Mouse (Mus musculus) layer of hippocampus, adult 8-10 months (tissue): ENCODE results near the gene Ift88. TPM values are rescaled to one million over a fixed set of nuclear protein-coding genes. Genes with fewer than 3 reads are reported as not detected.

ENCODE experiments used
- DNase-seq, 2 experiments: peaks; one replicate each; pipeline ENCODE4 v3.0.0; 2022; ENCODE audit warnings: low spot score in 2 of 2
- total RNA-seq, 4 experiments: library from RNA; stranded (reverse); gene quantifications; 2 replicates each; pipeline ENCODE4 v1.2.4; 2022

Gene Ift88
- total RNA-seq, result 10 to 100 TPM; 13.7 to 19.3 (median 16.0) TPM

GRCm38 (mm10) chr14:57423432-57424211 lies at the start of gene Ift88:
Gene Ift88, plus strand, starts transcription at chr14:57424062.
- peak; percentile 92 for DNase-seq

- DNase-seq, result no peak
Observed at GRCm38 (mm10) chr14:57375205-57375604, 48.7 kb upstream of the Ift88 start.

GRCm38 (mm10) chr14:57376016-57376415 lies 47.8 kb upstream of the Ift88 start:
- no peak for DNase-seq

DNA sequence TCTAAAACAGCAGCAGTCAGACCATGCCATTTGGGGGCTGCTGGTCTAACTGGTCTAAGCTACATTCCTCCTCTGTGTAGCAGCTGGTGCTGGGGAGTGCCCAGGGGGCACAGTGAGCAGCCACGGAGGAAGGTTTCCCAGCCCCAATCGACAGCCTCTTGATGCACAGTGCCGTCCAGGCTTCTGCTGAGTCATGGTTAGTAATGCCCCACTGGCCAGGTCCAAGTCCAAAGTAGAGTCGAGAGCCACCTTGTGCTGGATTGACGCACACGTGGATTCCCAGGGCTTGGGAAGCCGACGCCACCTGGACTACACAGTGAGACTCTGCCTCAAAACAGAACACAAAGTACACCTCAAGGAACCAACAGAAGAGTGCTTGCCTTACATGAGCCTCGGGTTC lies 46.9 kb upstream of the Ift88 start:
- no peak for DNase-seq

DNA sequence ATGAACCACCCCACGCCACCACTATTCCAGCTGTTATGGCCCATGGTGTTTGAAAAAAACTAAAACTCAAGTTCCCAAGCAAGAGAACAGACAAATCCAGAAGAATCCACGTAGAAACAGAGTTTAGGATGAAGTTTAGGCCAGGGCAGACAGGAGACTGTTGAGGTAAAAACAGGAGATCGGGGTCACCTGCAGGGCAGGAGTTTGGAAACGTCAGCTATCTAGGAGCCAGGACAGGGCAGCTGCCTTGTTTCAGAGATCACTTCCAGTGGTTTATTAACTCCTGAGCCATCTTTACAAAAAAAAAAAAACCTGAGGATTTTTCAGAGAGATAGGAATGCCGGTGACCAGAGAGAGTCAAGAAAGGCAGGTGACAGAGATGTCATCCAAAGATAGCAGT lies 46.3 kb upstream of the Ift88 start:
- no peak for DNase-seq

- no peak for DNase-seq
Observed at GRCm38 (mm10) chr14:57385667-57386066, 38.2 kb upstream of the Ift88 start.

DNA sequence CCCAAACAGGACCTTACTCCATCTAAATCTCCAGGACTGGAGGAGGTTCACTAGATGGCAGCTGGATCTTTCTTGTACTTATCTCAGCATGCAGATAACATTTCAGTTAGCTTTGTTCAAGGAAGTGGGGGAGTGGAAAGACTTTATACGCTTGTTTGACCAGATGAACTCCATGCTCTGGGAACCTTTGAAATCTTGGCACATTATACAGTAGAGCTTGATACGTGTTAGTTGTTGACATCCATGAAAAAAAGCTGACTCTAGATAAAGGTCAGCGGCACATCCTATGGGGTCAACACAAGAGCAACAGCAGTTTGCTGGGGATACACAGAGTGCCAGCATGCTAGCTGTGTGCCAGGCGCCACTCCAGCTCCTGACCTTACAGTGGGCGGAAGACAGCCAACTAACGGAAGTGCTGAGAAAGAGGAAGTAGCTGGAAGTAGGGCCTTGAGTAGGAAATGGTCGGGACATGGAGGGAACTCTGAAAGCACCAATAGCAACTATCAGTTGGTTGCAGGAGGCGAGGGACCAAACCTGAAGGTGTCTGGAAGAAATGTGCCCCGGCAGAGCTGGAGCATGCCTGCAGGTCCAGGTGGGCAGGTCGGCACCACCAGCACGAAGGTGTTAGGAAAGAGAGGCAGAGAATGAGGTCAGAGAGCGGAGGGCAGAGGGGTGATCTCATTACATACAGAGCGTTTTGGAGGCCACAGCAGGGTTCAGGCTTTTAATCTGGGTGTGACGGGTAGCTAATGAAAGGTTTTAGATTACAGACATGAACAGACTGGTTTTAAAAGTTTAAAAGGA lies 36.9 kb upstream of the Ift88 start:
- DNase-seq, result no peak

DNA sequence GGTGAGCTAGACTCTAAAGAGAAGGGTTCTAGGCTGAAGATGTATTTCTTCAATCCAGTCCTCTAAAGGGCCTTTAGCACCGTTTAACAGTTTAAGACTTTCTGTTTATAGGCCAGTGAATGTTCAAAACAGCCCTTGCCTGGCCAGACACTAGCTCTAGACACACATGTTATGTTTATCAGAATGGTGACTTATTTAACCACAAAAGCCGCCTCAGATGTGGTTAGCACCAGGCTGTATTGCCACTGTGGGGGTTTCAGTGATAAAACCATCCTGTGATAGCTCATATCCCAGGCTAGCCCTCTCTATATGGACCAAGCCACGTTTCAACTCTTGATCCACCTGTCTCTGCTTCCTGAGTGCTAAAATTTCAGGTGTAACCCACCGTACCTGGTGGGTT lies 32.2 kb upstream of the Ift88 start:
- no peak for DNase-seq

DNA sequence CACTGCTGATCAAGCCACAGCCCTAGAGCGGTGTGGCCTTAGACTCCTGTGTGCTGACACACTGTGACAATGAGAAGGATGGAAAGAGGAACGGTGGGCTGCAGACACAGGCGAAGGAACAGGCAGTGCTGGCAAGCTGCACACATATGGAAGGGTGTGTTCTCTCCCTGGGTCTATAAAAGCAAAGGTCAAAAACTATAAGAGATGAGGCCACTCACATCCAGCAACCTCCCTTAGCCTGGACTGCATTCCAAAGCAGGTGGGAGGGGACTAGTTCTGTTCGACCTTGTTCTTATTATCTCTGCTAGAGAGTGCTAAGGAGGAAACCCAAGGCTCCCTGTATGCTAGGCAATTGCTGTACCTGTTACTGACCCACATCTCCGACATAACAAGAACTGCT lies 31.6 kb upstream of the Ift88 start:
- no peak for DNase-seq

- DNase-seq, result no peak
Observed at GRCm38 (mm10) chr14:57395470-57395869, 28.4 kb upstream of the Ift88 start.

GRCm38 (mm10) chr14:57397221-57397620 lies 26.6 kb upstream of the Ift88 start:
- no peak for DNase-seq

GRCm38 (mm10) chr14:57398065-57398757 lies 25.7 kb upstream of the Ift88 start, which contains the start of gene Cryl1:
Gene Cryl1, minus strand, starts transcription at chr14:57398529.
- DNase-seq, result peak; percentile 90 to 94

DNA sequence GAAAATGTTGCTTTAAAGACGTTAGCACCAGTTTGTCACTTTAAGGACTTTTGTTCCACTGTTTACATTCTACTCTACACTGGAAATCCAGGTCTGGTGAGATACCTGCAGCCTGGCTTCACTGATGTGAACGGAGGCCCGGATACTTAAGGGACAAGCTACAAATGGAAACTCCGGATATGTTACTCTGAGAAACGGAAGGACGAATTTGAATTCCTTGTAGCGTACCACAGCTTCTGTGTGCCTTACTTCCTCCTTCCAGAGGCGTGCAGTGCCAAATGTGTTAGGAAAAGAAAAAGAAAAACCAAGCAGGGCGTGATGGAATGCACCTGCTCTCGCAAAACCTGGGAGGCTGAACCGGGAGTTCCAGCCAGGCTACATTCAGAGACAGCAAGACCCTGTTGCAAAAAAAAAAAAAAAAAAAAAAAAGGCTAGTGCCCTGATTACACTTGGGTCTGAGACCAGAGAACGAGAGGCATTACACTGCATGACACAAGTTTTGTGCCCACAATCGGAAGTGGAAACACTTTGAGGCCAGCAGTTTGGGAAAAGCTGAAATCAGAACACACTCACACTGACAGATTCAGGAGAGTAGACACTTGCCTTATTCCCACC lies 24.9 kb upstream of the Ift88 start:
- no peak for DNase-seq

- DNase-seq, result no peak
Observed at GRCm38 (mm10) chr14:57402815-57403214, 21.0 kb upstream of the Ift88 start.

DNA sequence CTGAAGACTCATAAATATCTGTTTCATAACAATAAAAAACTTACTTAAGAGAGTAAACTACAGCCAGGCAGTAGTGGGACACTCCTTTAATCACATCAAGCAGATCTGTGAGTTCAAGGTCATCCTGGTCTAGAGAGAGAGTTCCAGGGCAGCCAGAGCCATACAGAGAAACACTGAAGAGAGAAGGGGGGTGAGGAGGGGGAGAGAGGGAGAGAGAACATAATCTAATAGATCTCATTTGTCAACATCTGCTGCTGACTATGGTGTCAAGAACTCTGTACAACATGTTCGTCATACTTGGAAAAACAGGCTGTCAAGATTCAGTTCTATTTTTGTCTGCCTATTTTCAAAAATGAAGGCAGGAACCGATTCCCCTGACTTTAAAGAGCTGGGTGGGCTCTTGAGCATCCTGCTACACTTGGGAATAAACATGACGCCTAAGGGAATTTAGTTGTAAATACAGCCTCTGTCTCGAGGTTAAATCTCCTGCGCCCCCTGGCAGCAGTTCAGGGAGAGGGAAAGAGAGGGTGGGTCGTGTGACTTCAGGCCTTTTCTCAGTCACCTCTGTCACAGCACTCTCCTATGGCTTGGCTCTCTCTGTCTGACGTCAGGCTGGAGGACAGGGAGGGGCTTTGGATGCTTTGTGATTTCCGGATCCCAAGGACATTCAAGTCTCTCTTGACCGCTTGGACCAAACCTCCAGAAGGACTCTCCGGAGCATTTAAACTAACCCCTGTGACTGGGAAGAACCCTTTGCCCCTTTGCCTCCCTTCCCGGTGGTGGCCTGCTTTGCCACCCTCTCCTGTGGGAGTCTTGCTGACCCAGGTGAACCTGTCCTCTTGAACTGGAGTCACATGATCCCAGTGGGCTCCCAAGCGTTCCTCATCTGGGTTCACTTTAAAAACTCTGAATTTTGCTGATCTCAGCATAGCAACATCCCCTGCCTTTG lies 16.5 kb upstream of the Ift88 start:
- DNase-seq, result no peak

DNA sequence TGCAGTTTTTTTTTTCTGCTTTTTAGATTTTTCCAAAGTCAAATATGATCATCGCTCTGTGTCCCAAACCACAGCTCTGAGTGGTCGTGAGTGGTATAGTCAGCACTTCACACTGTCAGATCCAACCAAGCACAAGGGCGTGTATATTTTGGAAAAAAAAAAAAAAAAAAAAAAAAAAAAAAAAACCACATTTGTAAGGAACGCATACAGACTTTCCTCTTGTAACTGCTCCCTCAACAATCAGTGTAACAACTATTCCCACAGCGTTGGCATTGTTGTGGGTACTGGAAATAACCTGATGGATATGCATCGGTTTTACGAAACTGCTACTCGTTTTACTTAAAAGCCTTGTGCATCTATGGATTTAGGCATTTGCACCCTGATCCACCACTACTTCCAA lies 15.8 kb upstream of the Ift88 start:
- no peak for DNase-seq

- no peak for DNase-seq
Observed at GRCm38 (mm10) chr14:57409106-57409505, 14.8 kb upstream of the Ift88 start.

- DNase-seq, result no peak
Observed at GRCm38 (mm10) chr14:57412166-57412565, 11.7 kb upstream of the Ift88 start.

DNA sequence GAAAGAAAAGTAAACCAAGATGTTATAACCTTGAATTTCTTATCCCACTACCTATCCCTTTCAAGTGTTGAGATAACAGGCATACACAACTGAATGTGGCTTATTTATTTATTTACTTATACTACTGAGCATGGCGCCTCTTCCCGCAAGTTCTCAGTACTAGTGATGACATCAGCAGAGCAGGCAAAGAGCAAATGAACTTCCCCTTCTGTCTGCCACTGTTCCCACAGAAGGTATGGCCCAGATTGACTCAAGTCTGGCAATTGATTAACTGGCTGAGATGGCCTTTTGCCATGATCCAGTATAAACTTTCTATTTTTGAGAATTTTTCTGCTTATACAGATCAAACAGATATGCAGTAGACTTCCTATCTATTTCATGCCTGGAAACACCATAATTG lies 6.7 kb upstream of the Ift88 start:
- no peak for DNase-seq

- DNase-seq, result no peak
Observed at GRCm38 (mm10) chr14:57424212-57424561, 325 bp downstream of the Ift88 start.

GRCm38 (mm10) chr14:57430451-57430850 lies 6.6 kb downstream of the Ift88 start:
- no peak for DNase-seq
